Mouse (Mus musculus) heart, embryonic 11.5 days (tissue): ENCODE measurements around the gene Abcc3. TPM values are rescaled to one million over a fixed set of nuclear protein-coding genes. Genes with fewer than 3 reads are reported as not detected.

Experiments
- ATAC-seq: fragments of 200-750 bp; cut with Nextera tagmentation; replicated peaks from 2 replicates; pipeline ENCODE4 v1.8.0; 2017; ENCODE audit warnings: moderate library complexity; ENCODE audit not compliant: insufficient number of reproducible peaks, low FRiP score, low TSS enrichment
- H3K27ac ChIP-seq: fragments of 300-500 bp; sonication (generic); 2 replicates; pipeline ENCODE4 v1.5.1; 2014; ENCODE audit warnings: mild to moderate bottlenecking, low read depth, low read length
- H3K27me3 ChIP-seq: fragments of 300-500 bp; sonication (generic); 2 replicates; pipeline ENCODE4 v1.6.1; 2014; ENCODE audit warnings: mild to moderate bottlenecking, low read length, mixed read lengths; ENCODE audit not compliant: control insufficient read depth, insufficient read depth
- H3K36me3 ChIP-seq: fragments of 300-500 bp; sonication (generic); 2 replicates; pipeline ENCODE4 v1.6.1; 2014; ENCODE audit warnings: mild to moderate bottlenecking, low read length, moderate library complexity, mixed read lengths; ENCODE audit not compliant: control insufficient read depth, insufficient read depth
- H3K4me1 ChIP-seq: fragments of 300-500 bp; sonication (generic); 2 replicates; pipeline ENCODE4 v1.6.1; 2014; ENCODE audit warnings: low read length; ENCODE audit not compliant: control insufficient read depth, insufficient read depth
- H3K4me2 ChIP-seq: fragments of 300-500 bp; sonication (generic); 2 replicates; pipeline ENCODE4 v1.6.1; 2014; ENCODE audit warnings: mild to moderate bottlenecking, moderate library complexity
- H3K4me3 ChIP-seq: fragments of 300-500 bp; sonication (generic); 2 replicates; pipeline ENCODE4 v1.5.1; 2014; ENCODE audit warnings: low read depth, low read length
- H3K9ac ChIP-seq: fragments of 300-500 bp; sonication (generic); 2 replicates; pipeline ENCODE4 v1.6.1; 2014; ENCODE audit warnings: mild to moderate bottlenecking, low read depth, low read length, moderate library complexity
- H3K9me3 ChIP-seq: fragments of 300-500 bp; sonication (generic); replicated peaks from 2 replicates; pipeline ENCODE4 v1.6.1; 2016; ENCODE audit warnings: low read length; ENCODE audit not compliant: control insufficient read depth
- WGBS: fragments of 180-500 bp; shearing (Covaris S2); extraction: QIAGEN DNeasy Blood & Tissue Kit; methylation state at CpG from one replicate; pipeline ENCODE4 v1.1.7; 2014; ENCODE audit not compliant: insufficient replicate concordance; 5-methylcytosine and 5-hydroxymethylcytosine counted together
- polyA plus RNA-seq: library from polyadenylated mRNA; unstranded; fragments of >200 nt; fragmentation: Nextera tagmentation; extraction: Ambion mirVana; gene quantifications from 2 replicates; pipeline ENCODE4 v1.2.1, GENCODE M21; 2014

Gene Abcc3
- polyA plus RNA-seq, 1 experiment from 2014 or later = 0.34 TPM

GRCm38 (mm10) chr11:94379736-94380135, 13.1 kb downstream of the Abcc3 start:
- no peak overlapping the region for H3K4me3 ChIP-seq
- no peak overlapping the region for H3K9ac ChIP-seq
- H3K27ac ChIP-seq = no peak overlapping the region
- H3K36me3 ChIP-seq = no peaks in the 10 kb centered on the region
- no peak overlapping the region for H3K4me2 ChIP-seq
- 62% methylated on average over 8 of the region's 8 CpGs for WGBS
- ATAC-seq = no peak
- H3K4me1 ChIP-seq = no peaks in the 10 kb centered on the region
- H3K27me3 ChIP-seq = no peaks in the 10 kb centered on the region
- H3K9me3 ChIP-seq = no peaks in the 10 kb centered on the region

GRCm38 (mm10) chr11:94379061-94379460, 13.7 kb downstream of the Abcc3 start:
- no peak overlapping the region for H3K9ac ChIP-seq

GRCm38 (mm10) chr11:94374276-94374948, 18.4 kb downstream of the Abcc3 start:
- H3K4me2 ChIP-seq = no peak overlapping the region
- no peak overlapping the region for H3K9ac ChIP-seq
- 0 out of 2 replicates have a peak, but pooled peaks cover 7% of the 10 kb centered on the region for H3K4me1 ChIP-seq
- 83% methylated on average over 13 of the region's 13 CpGs for WGBS
- no peak for ATAC-seq
- no peaks in the 10 kb centered on the region for H3K9me3 ChIP-seq
- H3K4me3 ChIP-seq = no peak overlapping the region
- no peaks in the 10 kb centered on the region for H3K36me3 ChIP-seq
- no peak overlapping the region for H3K27ac ChIP-seq
- H3K27me3 ChIP-seq = peaks cover 13% of the 10 kb centered on the region

More at GRCm38 (mm10) chr11:94379061-94379460, 13.7 kb downstream of the Abcc3 start:
- ATAC-seq = no peak
- H3K4me2 ChIP-seq = no peak overlapping the region
- no peak overlapping the region for H3K4me3 ChIP-seq
- H3K4me1 ChIP-seq = no peaks in the 10 kb centered on the region
- no peaks in the 10 kb centered on the region for H3K36me3 ChIP-seq
- no peaks in the 10 kb centered on the region for H3K27me3 ChIP-seq
- no peaks in the 10 kb centered on the region for H3K9me3 ChIP-seq
- H3K27ac ChIP-seq = no peak overlapping the region
- WGBS = 42% methylated on average over 2 of the region's 2 CpGs

GRCm38 (mm10) chr11:94370809-94371208, 22.0 kb downstream of the Abcc3 start:
- H3K4me1 ChIP-seq = 0 out of 2 replicates have a peak, but pooled peaks cover 7% of the 10 kb centered on the region
- no peak overlapping the region for H3K27ac ChIP-seq
- H3K4me3 ChIP-seq = no peak overlapping the region
- WGBS = 10% methylated on average over 5 of the region's 5 CpGs
- no peaks in the 10 kb centered on the region for H3K9me3 ChIP-seq
- no peak for ATAC-seq
- H3K4me2 ChIP-seq = no peak overlapping the region
- peaks cover 15% of the 10 kb centered on the region for H3K27me3 ChIP-seq
- H3K36me3 ChIP-seq = no peaks in the 10 kb centered on the region
- H3K9ac ChIP-seq = no peak overlapping the region

- no peak overlapping the region for H3K27ac ChIP-seq
- ATAC-seq = no peak
- peaks cover 15% of the 10 kb centered on the region for H3K27me3 ChIP-seq
- no peaks in the 10 kb centered on the region for H3K9me3 ChIP-seq
- 0 out of 2 replicates have a peak, but pooled peaks cover 7% of the 10 kb centered on the region for H3K4me1 ChIP-seq
- H3K9ac ChIP-seq = no peak overlapping the region
- H3K4me3 ChIP-seq = no peak overlapping the region
- no peaks in the 10 kb centered on the region for H3K36me3 ChIP-seq
- H3K4me2 ChIP-seq = no peak overlapping the region
- 71% methylated on average over 6 of the region's 6 CpGs for WGBS
Measured at GRCm38 (mm10) chr11:94369981-94370380, 22.8 kb downstream of the Abcc3 start.

GRCm38 (mm10) chr11:94365340-94365739, 27.5 kb downstream of the Abcc3 start:
- Histone ChIP-seq H3K4me3 (no peak overlapping the region), H3K27me3 (peaks cover 3% of the 10 kb centered on the region; the same call in 1 of the 2 replicates), H3K9ac (no peak overlapping the region), H3K36me3 (no peaks in the 10 kb centered on the region), H3K9me3 (no peaks in the 10 kb centered on the region), H3K4me2 (no peak overlapping the region), H3K4me1 (0 out of 2 replicates have a peak, but pooled peaks cover under 1% of the 10 kb centered on the region), H3K27ac (no peak overlapping the region)
- 48% methylated on average over 3 of the region's 3 CpGs for WGBS
- ATAC-seq = no peak

GRCm38 (mm10) chr11:94363690-94364089, 29.1 kb downstream of the Abcc3 start:
- Histone ChIP-seq H3K9me3 (no peaks in the 10 kb centered on the region), H3K27ac (no peak overlapping the region), H3K4me2 (no peak overlapping the region), H3K27me3 (peaks cover 3% of the 10 kb centered on the region; the same call in 1 of the 2 replicates), H3K4me3 (no peak overlapping the region), H3K4me1 (no peaks in the 10 kb centered on the region), H3K36me3 (no peaks in the 10 kb centered on the region), H3K9ac (no peak overlapping the region)
- no peak for ATAC-seq
- 74% methylated on average over 7 of the region's 7 CpGs for WGBS

- no peaks in the 10 kb centered on the region for H3K4me1 ChIP-seq
- H3K27ac ChIP-seq = no peak overlapping the region
- ATAC-seq = no peak
- H3K9me3 ChIP-seq = no peaks in the 10 kb centered on the region
- H3K4me2 ChIP-seq = no peak overlapping the region
- 93% methylated on average over 5 of the region's 5 CpGs for WGBS
- no peaks in the 10 kb centered on the region for H3K36me3 ChIP-seq
- H3K9ac ChIP-seq = no peak overlapping the region
- H3K27me3 ChIP-seq = no peaks in the 10 kb centered on the region; the same call in 1 of the 2 replicates
- H3K4me3 ChIP-seq = no peak overlapping the region
Measured at GRCm38 (mm10) chr11:94362101-94362500, 30.7 kb downstream of the Abcc3 start.
